Mouse (Mus musculus): ENCODE measurements at regions not wholly inside any gene's neighbourhood (a gene's known extent, or its start where the extent isn't known, plus 50 kb on each side); places are given as distances from the start of the nearest gene placed in this dataset.

DNA sequence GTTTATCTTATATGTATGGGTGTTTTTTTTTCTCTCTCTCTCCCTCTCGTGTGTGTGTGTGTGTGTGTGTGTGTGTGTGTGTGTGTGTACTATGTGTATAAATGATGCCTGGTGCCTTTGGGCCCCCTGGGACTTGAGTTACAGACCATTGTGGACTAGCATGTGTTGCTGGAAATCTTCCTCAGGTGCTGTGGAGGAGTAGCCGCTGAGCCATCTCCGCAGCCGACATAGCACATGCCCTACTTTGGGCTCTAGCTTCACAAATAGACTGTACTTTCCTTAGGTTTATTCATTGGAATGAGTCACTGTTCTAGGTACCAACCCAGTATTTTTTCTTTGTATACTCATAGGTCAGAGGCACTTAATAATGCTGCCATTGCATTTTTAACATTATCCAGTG, 339.4 kb downstream of the Mtx2 start:
- TF ChIP-seq CTCF (IDR thresholded peaks at IDR 0.05; ENCODE audit: borderline replicate concordance, insufficient read depth, low read depth, low read length) (no peak), POLR2A (IDR thresholded peaks at IDR 0.05; ENCODE audit: borderline replicate concordance, insufficient read depth, low read length) (no peak)
